Mouse (Mus musculus) myocyte (in vitro differentiated cells): ENCODE measurements at regions not wholly inside any gene's neighbourhood (a gene's known extent, or its start where the extent isn't known, plus 50 kb on each side); places are given as distances from the start of the nearest gene placed in this dataset.

Source experiments
- H3K27me3 ChIP-seq: one replicate; pipeline ENCODE4 v1.6.1; 2011; ENCODE audit not compliant: control insufficient read depth, insufficient read depth, insufficient read length
- H3K36me3 ChIP-seq: one replicate; pipeline ENCODE4 v1.6.1; 2011; ENCODE audit not compliant: control insufficient read depth, insufficient read depth
- H3K4me2 ChIP-seq: one replicate; pipeline ENCODE4 v1.6.1; 2011; ENCODE audit warnings: low read depth, control low read depth
- H3K4me3 ChIP-seq: one replicate; pipeline ENCODE4 v1.5.1; 2011; ENCODE audit warnings: mild to moderate bottlenecking, control low read depth, moderate library complexity
- H3K79me2 ChIP-seq: one replicate; pipeline ENCODE4 v1.6.1; 2011; ENCODE audit not compliant: control insufficient read depth, insufficient read depth
- H3ac ChIP-seq: one replicate; pipeline ENCODE4 v1.6.1; 2011; ENCODE audit not compliant: control insufficient read depth, insufficient read length
- CEBPB ChIP-seq: IDR thresholded peaks from 2 replicates; pipeline ENCODE4 v1.6.1; 2011; ENCODE audit warnings: mild to moderate bottlenecking, moderate library complexity; ENCODE audit not compliant: poor library complexity, insufficient read depth, severe bottlenecking
- E2F4 ChIP-seq: IDR thresholded peaks from one replicate; pipeline ENCODE4 v1.6.1; 2011; ENCODE audit warnings: mild to moderate bottlenecking, control low read depth, moderate library complexity; ENCODE audit not compliant: insufficient read depth
- MAX ChIP-seq: IDR thresholded peaks from one replicate; pipeline ENCODE4 v1.6.1; 2011; ENCODE audit warnings: low read depth, mild to moderate bottlenecking, control low read depth
- MYOD1 ChIP-seq, 3 experiments: IDR thresholded peaks; one replicate each; pipeline ENCODE4 v1.6.1; 2011; ENCODE audit warnings: control low read depth in 2 of 3, low read depth in 2 of 3, mild to moderate bottlenecking in 2 of 3, moderate library complexity in 1 of 3; ENCODE audit not compliant: insufficient read length in 2 of 3, control insufficient read depth in 1 of 3
- MYOG ChIP-seq, 3 experiments: IDR thresholded peaks; one replicate each; pipeline ENCODE4 v1.6.1; 2011; ENCODE audit warnings: control low read depth in 2 of 3, low read depth in 2 of 3, mild to moderate bottlenecking in 2 of 3; ENCODE audit not compliant: insufficient read length in 2 of 3, control insufficient read depth in 1 of 3, insufficient read depth in 1 of 3
- POLR2A ChIP-seq: IDR thresholded peaks from one replicate; pipeline ENCODE4 v1.6.1; 2011; ENCODE audit warnings: low read depth, mild to moderate bottlenecking, control low read depth, moderate library complexity; ENCODE audit not compliant: insufficient read length
- POLR2AphosphoS2 ChIP-seq: IDR thresholded peaks from one replicate; pipeline ENCODE4 v1.6.1; 2011; ENCODE audit warnings: low read depth, control low read depth; ENCODE audit not compliant: insufficient read length
- REST ChIP-seq: IDR thresholded peaks from one replicate; pipeline ENCODE4 v1.6.1; 2011; ENCODE audit warnings: mild to moderate bottlenecking, control low read depth, moderate library complexity; ENCODE audit not compliant: insufficient read depth, insufficient read length
- SRF ChIP-seq: IDR thresholded peaks from one replicate; pipeline ENCODE4 v1.6.1; 2011; ENCODE audit warnings: low read depth; ENCODE audit not compliant: control insufficient read depth, insufficient read length
- TCF12 ChIP-seq: IDR thresholded peaks from one replicate; pipeline ENCODE4 v1.6.1; 2011; ENCODE audit warnings: mild to moderate bottlenecking, control low read depth; ENCODE audit not compliant: poor library complexity, insufficient read depth, severe bottlenecking
- TCF3 ChIP-seq: IDR thresholded peaks from one replicate; pipeline ENCODE4 v1.6.1; 2011; ENCODE audit warnings: low read depth, control low read depth; ENCODE audit not compliant: insufficient read length
- USF1 ChIP-seq: IDR thresholded peaks from one replicate; pipeline ENCODE4 v1.6.1; 2011; ENCODE audit warnings: low read depth, mild to moderate bottlenecking, control low read depth, moderate library complexity

DNA sequence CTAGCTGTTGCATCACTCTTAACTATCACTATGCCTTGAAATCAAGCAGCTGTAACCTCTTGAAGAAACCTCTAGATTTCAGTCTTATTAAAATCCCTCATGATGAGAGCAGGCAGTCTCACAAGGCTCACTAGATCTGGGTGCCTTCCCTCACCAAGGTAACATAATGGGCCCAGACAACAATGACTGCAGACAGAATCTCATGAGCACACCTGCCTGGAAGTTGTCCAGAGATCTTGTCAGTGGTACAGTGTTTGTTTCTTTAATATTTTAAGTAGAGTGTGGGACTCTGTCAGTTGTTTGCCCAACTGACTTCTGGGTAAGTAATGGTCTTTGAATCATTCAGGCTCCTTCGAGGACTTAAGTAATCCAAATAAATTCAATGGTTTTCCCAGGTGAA, 177.1 kb upstream of the Gm11146 start:
- H3K4me3 ChIP-seq = no peak overlapping the region
- no peak for TF ChIP-seq SRF
- TF ChIP-seq TCF3 = no peak
- TF ChIP-seq MYOD1 (IDR thresholded peaks at IDR 0.05; ENCODE audit: control insufficient read depth in 1 of 3, insufficient read length in 2 of 3, low read depth in 2 of 3) = no peak
- no peak for TF ChIP-seq USF1
- TF ChIP-seq POLR2A = no peak
- no peak for TF ChIP-seq TCF12
- TF ChIP-seq E2F4 = no peak
- no peak for TF ChIP-seq MAX
- no peak for TF ChIP-seq CEBPB
- no peak for TF ChIP-seq MYOG (IDR thresholded peaks at IDR 0.05; ENCODE audit: control insufficient read depth in 1 of 3, insufficient read depth in 1 of 3, insufficient read length in 2 of 3, low read depth in 2 of 3)
- no peak for TF ChIP-seq POLR2AphosphoS2
- no peak for TF ChIP-seq REST
- no peaks in the 10 kb centered on the region for H3K79me2 ChIP-seq
- H3K27me3 ChIP-seq = no peaks in the 10 kb centered on the region
- H3K4me2 ChIP-seq = no peak overlapping the region
- no peak overlapping the region for H3ac ChIP-seq
- no peaks in the 10 kb centered on the region for H3K36me3 ChIP-seq

DNA sequence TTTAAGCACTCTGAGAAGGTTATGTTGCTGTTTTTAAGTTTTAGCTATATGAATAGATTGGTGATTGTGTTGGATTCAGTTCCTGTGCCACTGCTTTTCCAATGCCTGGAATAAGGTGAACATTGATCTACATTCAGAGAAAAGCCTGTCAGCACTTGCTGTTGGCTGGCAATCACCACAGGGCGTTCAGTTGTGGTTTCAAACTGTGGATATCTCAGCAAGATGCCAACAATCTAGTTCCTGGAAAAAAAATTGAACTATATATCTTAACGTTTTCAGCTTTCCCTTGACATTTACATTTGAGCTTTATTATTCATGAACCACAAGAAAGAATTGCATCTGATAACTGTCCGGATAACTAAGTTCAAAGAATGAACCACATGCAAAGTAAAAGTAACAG, 170.2 kb upstream of the Gm11146 start:
- no peaks in the 10 kb centered on the region for H3K27me3 ChIP-seq
- H3K4me3 ChIP-seq = no peak overlapping the region
- no peak overlapping the region for H3K4me2 ChIP-seq
- no peak overlapping the region for H3ac ChIP-seq
- no peaks in the 10 kb centered on the region for H3K36me3 ChIP-seq
- TF ChIP-seq TCF3 (no peak), POLR2AphosphoS2 (no peak), MAX (no peak), E2F4 (no peak)
- no peaks in the 10 kb centered on the region for H3K79me2 ChIP-seq

DNA sequence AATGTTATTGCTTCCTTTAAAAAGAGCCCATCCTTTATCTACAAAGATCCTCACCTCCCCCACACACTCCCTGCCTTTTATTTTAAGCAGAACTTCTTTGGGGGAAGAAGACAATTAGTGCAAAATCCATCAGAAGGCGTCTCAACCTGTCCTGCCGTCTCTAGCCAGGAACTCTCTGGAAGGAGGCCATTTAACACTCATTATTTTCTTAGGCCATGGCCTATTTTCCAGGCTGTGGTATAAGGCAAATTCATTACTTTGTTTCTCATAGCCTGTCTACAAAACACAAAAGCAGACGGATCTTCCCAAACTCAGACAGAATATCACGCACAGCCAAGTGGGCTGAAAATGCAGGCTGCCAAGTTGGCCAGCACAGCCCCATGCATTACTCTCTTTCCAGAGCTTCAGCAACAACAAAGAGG, 159.0 kb upstream of the Gm11146 start:
- Histone ChIP-seq H3K4me3 (no peak overlapping the region), H3K79me2 (no peaks in the 10 kb centered on the region), H3K36me3 (no peaks in the 10 kb centered on the region), H3K4me2 (no peak overlapping the region), H3K27me3 (no peaks in the 10 kb centered on the region), H3ac (no peak overlapping the region)
- TF ChIP-seq TCF12 = no peak
- no peak for TF ChIP-seq MAX
- no peak for TF ChIP-seq TCF3
- TF ChIP-seq USF1 = no peak
- TF ChIP-seq SRF = no peak
- no peak for TF ChIP-seq REST
- no peak for TF ChIP-seq MYOG (IDR thresholded peaks at IDR 0.05; ENCODE audit: control insufficient read depth in 1 of 3, insufficient read depth in 1 of 3, insufficient read length in 2 of 3, low read depth in 2 of 3)
- TF ChIP-seq POLR2A = no peak
- TF ChIP-seq E2F4 = no peak
- TF ChIP-seq MYOD1 (IDR thresholded peaks at IDR 0.05; ENCODE audit: control insufficient read depth in 1 of 3, insufficient read length in 2 of 3, low read depth in 2 of 3) = no peak
- TF ChIP-seq POLR2AphosphoS2 = no peak
- TF ChIP-seq CEBPB = no peak

DNA sequence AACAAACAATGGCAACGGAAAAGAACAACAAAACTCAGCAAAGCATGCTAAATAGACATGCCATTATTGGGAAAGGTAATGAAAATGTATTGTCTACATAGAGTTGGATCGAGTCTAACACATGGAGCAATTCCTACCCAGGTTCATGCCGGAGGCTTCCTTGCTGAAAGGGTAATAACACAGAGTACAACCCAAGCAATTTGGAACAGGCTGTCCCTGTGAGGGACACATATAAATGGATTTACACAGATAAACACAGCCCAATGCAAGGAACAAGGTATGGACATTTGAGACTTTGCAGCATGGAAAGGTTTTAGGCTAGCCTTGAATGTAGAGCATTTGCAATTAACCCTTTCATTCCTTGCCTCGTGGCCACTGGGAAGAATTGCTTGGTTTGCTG, 158.6 kb upstream of the Gm11146 start:
- Histone ChIP-seq H3K4me2 (no peak overlapping the region), H3K4me3 (no peak overlapping the region), H3K79me2 (no peaks in the 10 kb centered on the region), H3K27me3 (no peaks in the 10 kb centered on the region), H3ac (no peak overlapping the region), H3K36me3 (no peaks in the 10 kb centered on the region)
- TF ChIP-seq POLR2AphosphoS2 (no peak), POLR2A (no peak), USF1 (no peak), MYOG (IDR thresholded peaks at IDR 0.05; ENCODE audit: control insufficient read depth in 1 of 3, insufficient read depth in 1 of 3, insufficient read length in 2 of 3, low read depth in 2 of 3) (no peak), CEBPB (no peak), REST (no peak), TCF12 (no peak), MYOD1 (IDR thresholded peaks at IDR 0.05; ENCODE audit: control insufficient read depth in 1 of 3, insufficient read length in 2 of 3, low read depth in 2 of 3) (no peak), TCF3 (no peak), E2F4 (no peak), MAX (no peak), SRF (no peak)

DNA sequence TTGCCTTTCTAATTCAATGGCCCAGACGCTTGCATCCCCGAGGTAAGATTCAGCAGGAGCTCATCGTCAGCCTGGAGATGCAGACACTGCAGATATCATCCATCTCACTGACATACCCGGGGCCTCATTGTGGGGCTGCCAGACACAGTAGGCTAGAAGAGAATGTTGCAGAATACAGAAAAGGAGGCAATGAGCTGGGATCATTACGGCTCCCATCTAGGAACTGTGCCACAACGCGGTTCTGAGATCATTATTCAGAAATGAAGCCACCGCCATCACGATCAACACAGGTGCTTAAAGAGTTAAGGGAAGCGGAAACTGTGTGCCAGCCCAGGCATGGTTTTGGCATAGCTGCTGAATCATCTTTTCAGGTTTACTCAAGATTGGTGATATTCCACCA, 158.1 kb upstream of the Gm11146 start:
- TF ChIP-seq CEBPB = no peak
- no peak for TF ChIP-seq REST
- no peak for TF ChIP-seq USF1
- no peak overlapping the region for H3K4me2 ChIP-seq

More for the DNA sequence above, 158.1 kb upstream of the Gm11146 start:
- Histone ChIP-seq H3K4me3 (no peak overlapping the region), H3K36me3 (no peaks in the 10 kb centered on the region), H3K27me3 (no peaks in the 10 kb centered on the region), H3ac (no peak overlapping the region), H3K79me2 (no peaks in the 10 kb centered on the region)
